Mouse (Mus musculus) forebrain, embryonic 10.5 days (tissue): ENCODE data around the gene S1pr5. TPM values are rescaled to one million over a fixed set of nuclear protein-coding genes. Genes with fewer than 3 reads are reported as not detected.
"Not testable (repeated sequence)": the region's sequence is repeated elsewhere in the genome, so short reads cannot be mapped to it uniquely, and the experiment has no call there.

ENCODE experiments used
- DNase-seq: peaks from one replicate; pipeline ENCODE4 v3.0.0-alpha.2; 2017; ENCODE audit warnings: low spot score; ENCODE audit errors: extremely low spot score
- H3K27ac ChIP-seq: fragments of 300-500 bp; sonication (generic); 2 replicates; pipeline ENCODE4 v1.5.1; 2016; ENCODE audit warnings: mild to moderate bottlenecking
- H3K27me3 ChIP-seq: fragments of 300-500 bp; sonication (generic); 2 replicates; pipeline ENCODE4 v1.6.1; 2016; ENCODE audit warnings: mild to moderate bottlenecking; ENCODE audit not compliant: poor library complexity, severe bottlenecking
- H3K36me3 ChIP-seq: fragments of 300-500 bp; sonication (generic); replicated peaks from 2 replicates; pipeline ENCODE4 v1.6.1; 2016; ENCODE audit warnings: mild to moderate bottlenecking, moderate library complexity
- H3K4me1 ChIP-seq: fragments of 300-500 bp; sonication (generic); 2 replicates; pipeline ENCODE4 v1.6.1; 2016
- H3K4me3 ChIP-seq: fragments of 300-500 bp; sonication (generic); 2 replicates; pipeline ENCODE4 v1.5.1; 2016; ENCODE audit warnings: mild to moderate bottlenecking, moderate library complexity
- H3K9me3 ChIP-seq: fragments of 300-500 bp; sonication (generic); 2 replicates; pipeline ENCODE4 v1.6.1; 2016; ENCODE audit warnings: mild to moderate bottlenecking, moderate library complexity
- WGBS: fragments of 180-500 bp; shearing (Covaris S2); methylation state at CpG from one replicate; pipeline ENCODE4 v1.1.7; 2016; 5-methylcytosine and 5-hydroxymethylcytosine counted together
- polyA plus RNA-seq: library from polyadenylated mRNA; unstranded; fragments of >200 nt; fragmentation: Nextera tagmentation; extraction: Ambion mirVana; gene quantifications from 2 replicates; pipeline ENCODE4 v1.2.1, GENCODE M21; 2016

Gene S1pr5
- polyA plus RNA-seq, 1 experiment from 2014 or later: 0.07 TPM

- no peak for DNase-seq
- Histone ChIP-seq H3K27me3 (no peaks in the 10 kb centered on the region), H3K9me3 (no peaks in the 10 kb centered on the region), H3K4me3 (peak overlapping the region; percentile 92), H3K4me1 (peaks cover 25% of the 10 kb centered on the region), H3K36me3 (peaks cover 30% of the 10 kb centered on the region), H3K27ac (peak overlapping the region; percentile 93)
- 21% methylated on average over 17 of the region's 17 CpGs for WGBS
Observed at GRCm38 (mm10) chr9:21264272-21264999, 16.2 kb upstream of the S1pr5 start.

- Histone ChIP-seq H3K9me3 (no peaks in the 10 kb centered on the region), H3K36me3 (peaks cover 5% of the 10 kb centered on the region)
Observed at GRCm38 (mm10) chr9:21261831-21262230, 13.6 kb upstream of the S1pr5 start.

GRCm38 (mm10) chr9:21260491-21261040 lies 12.3 kb upstream of the S1pr5 start:
- Histone ChIP-seq H3K27ac (no peak overlapping the region), H3K36me3 (no peaks in the 10 kb centered on the region), H3K9me3 (no peaks in the 10 kb centered on the region), H3K4me1 (peaks cover 11% of the 10 kb centered on the region), H3K27me3 (peaks cover 4% of the 10 kb centered on the region; the same call in 1 of the 2 replicates), H3K4me3 (no peak overlapping the region)
- DNase-seq: no peak
- 82% methylated on average over 6 of the region's 6 CpGs for WGBS

More at GRCm38 (mm10) chr9:21261831-21262230, 13.6 kb upstream of the S1pr5 start:
- H3K27me3 ChIP-seq: peaks cover 4% of the 10 kb centered on the region; the same call in 1 of the 2 replicates
- H3K4me1 ChIP-seq: peaks cover 23% of the 10 kb centered on the region
- 74% methylated on average over 2 of the region's 2 CpGs for WGBS
- DNase-seq: no peak
- no peak overlapping the region for H3K4me3 ChIP-seq
- H3K27ac ChIP-seq: no peak overlapping the region

- not testable (repeated sequence) for H3K36me3 ChIP-seq, H3K27ac ChIP-seq, H3K4me3 ChIP-seq, H3K4me1 ChIP-seq, H3K9me3 ChIP-seq, DNase-seq
- WGBS: 84% methylated on average over 4 of the region's 4 CpGs
- H3K27me3 ChIP-seq: peaks cover 23% of the 10 kb centered on the region
Observed at GRCm38 (mm10) chr9:21256349-21256748, 8.1 kb upstream of the S1pr5 start.

DNA sequence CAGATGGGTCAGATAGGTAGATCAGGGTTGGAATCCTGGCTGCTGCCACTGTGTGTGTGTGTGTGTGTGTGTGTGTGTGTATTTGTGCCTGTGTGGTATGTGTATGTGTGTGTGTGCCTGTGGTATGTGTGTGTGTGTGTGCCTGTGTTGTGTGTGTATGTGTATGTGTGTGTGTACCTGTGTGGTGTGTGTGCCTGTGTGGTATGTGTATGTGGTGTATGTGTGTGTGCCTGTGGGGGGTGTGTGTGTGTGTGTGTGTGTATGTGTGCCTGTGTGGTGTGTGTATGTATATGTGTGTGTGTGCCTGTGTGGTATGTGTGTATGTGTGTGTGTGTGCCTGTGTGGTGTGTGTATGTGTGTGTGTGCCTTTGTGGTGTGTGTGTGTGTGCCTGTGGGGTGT lies 6.4 kb upstream of the S1pr5 start:
- H3K27ac ChIP-seq: no peak overlapping the region
- H3K4me1 ChIP-seq: peaks cover 11% of the 10 kb centered on the region
- DNase-seq: no peak
- no peaks in the 10 kb centered on the region for H3K9me3 ChIP-seq
- H3K4me3 ChIP-seq: no peak overlapping the region
- peaks cover 40% of the 10 kb centered on the region for H3K27me3 ChIP-seq
- no peaks in the 10 kb centered on the region for H3K36me3 ChIP-seq

DNA sequence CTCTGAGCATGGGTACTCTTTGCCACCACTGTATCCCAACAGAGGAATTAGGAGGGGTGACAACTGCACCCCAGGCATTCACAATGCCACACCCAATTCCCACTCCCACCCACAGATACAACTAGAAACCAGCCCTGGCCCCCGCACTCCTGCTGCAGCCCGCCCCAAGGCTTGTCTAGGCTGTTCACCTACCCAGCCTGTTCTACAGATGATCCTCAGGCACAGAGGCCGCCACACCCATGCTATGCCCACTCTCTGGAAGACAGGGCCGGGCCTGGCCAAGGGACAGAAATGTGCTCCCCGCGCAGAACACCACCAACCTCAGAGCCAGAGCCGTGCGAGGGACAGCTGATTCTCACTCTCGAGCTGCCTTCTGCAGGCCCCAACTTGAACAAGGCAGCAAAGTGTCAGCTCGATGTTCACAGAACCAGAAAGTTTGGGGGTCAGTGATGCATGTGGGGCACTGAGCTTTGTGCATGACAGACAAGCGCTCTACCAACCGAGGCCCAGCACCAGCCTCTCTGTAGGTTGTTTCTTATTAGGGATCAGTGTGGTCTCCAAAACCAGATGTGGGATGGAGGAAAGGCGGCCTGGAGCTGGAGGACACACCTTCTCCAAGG lies 3.0 kb upstream of the S1pr5 start:
- DNase-seq: no peak
- Histone ChIP-seq H3K9me3 (no peaks in the 10 kb centered on the region), H3K27ac (no peak overlapping the region), H3K4me3 (no peak overlapping the region), H3K27me3 (peaks cover 70% of the 10 kb centered on the region), H3K36me3 (no peaks in the 10 kb centered on the region), H3K4me1 (peaks cover 21% of the 10 kb centered on the region)
- 75% methylated on average over 13 of the region's 13 CpGs for WGBS

DNA sequence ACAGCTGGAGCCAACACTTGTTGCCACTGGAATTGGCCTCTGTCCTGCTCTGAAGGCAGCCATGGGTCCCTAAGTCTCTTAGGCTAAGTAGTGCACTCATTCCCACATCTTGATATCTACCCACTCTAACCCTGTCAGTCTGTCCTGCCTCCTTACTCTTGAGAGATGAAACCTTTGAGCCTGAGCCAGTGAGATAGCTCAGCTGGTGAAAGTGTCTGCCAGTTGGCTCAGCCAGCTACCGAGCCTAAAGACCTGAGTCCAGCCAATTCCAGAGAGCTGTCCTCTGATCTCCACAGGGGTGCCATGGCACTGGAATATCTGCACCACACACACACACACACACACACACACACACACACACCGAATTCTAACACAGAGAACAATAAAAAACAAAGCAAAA lies 2.3 kb upstream of the S1pr5 start:
- Histone ChIP-seq H3K4me3 (no peak overlapping the region), H3K27me3 (peaks cover 77% of the 10 kb centered on the region), H3K36me3 (no peaks in the 10 kb centered on the region), H3K27ac (no peak overlapping the region), H3K4me1 (peaks cover 21% of the 10 kb centered on the region), H3K9me3 (no peaks in the 10 kb centered on the region)
- 70% methylated on average over 2 of the region's 2 CpGs for WGBS
- no peak for DNase-seq

DNA sequence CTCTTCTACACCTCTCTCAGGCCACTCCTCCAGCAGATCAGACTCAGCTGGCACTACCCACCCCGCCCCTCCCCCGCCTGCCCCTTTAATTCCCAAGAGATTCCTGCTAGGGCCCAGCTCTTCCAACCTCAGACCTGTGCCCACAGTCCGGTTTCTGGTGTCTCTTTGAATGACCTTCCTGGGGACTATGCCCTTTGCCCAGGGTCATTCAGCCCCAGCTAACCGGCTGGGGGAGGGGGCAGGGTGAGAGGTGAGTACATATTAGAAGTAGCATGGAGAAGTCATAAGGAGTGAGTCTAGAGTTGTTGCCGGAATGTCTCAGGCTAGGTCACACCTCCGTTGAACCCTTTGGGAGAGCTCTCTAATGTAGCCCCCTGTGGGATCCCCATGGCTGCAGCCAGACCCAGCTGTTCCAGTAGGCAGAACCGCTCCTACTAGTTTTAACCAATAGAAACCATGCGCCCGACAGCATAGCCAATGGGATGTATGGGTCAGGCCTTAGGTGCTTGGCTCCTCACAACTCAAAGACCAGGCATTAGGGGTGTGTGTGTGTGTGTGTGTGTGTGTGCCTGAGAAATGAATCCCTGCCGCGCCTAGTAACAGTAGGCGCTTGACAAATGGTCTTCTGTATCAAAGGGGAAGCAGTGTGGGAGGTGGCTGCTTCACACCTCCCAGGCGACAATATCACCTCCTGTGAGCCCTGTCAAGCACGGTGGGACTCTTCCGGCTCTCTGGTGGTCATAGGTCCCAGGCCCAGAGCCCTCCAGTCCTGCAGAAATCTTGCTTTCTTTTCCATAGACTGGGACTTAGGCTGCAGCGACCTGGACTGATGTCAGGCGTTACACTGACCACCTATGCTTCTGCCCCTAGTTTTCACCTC lies 1.6 kb upstream of the S1pr5 start:
- peaks cover 84% of the 10 kb centered on the region for H3K27me3 ChIP-seq
- peaks cover 26% of the 10 kb centered on the region for H3K4me1 ChIP-seq
- no peaks in the 10 kb centered on the region for H3K9me3 ChIP-seq
- no peaks in the 10 kb centered on the region for H3K36me3 ChIP-seq
- WGBS: 41% methylated on average over 17 of the region's 17 CpGs
- no peak for DNase-seq
- no peak overlapping the region for H3K27ac ChIP-seq
- no peak overlapping the region for H3K4me3 ChIP-seq

DNA sequence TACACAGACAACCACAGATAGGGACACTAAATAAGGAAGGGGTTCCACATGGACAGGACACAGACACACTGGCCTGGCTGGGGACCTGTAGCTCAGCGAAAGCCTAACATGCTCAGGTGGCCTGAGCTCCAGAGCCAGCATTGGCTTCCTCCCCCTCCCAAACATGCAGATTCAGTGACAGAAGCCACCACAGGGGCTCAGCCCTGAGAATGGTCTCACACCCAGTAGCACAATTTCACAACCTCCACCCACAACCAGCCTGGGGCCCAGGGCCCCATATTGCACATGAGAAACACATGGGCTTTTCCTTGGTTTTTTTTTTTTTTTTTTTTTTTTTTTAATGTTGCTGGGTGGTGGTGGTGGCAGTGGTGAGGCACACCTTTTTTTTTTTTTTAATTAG lies 1.9 kb downstream of the S1pr5 start:
- H3K4me3 ChIP-seq: no peak overlapping the region
- WGBS: 60% methylated on average over 1 of the region's 1 CpGs
- peaks cover 6% of the 10 kb centered on the region for H3K9me3 ChIP-seq
- no peaks in the 10 kb centered on the region for H3K36me3 ChIP-seq
- no peak overlapping the region for H3K27ac ChIP-seq
- no peak for DNase-seq
- peaks cover 38% of the 10 kb centered on the region for H3K4me1 ChIP-seq
- H3K27me3 ChIP-seq: peaks cover 100% of the 10 kb centered on the region

DNA sequence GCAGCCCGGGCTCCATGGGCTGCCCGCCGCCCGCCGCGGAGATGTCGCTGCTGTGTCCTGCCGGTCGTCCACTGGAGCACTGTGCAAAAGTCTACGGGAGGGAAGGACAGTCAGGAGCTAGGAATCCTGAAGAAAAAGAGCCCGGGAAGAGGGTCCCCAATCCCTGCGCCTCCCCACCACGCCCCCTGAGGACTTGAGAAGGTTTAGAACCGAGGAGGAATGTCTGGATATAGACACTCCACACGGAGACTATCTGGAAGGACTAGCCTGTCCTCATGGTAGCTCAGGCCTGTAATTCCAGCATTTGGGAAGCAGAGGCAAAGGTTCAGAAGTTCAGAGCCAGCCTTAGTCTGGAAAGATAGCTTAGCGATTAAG lies 3.1 kb downstream of the S1pr5 start:
- DNase-seq: no peak
- peaks cover 6% of the 10 kb centered on the region for H3K9me3 ChIP-seq
- H3K4me3 ChIP-seq: peak overlapping the region; percentile 55
- peak overlapping the region; percentile 30; the same call in 1 of the 2 replicates for H3K27ac ChIP-seq
- 1% methylated on average over 16 of the region's 16 CpGs for WGBS
- H3K27me3 ChIP-seq: peaks cover 100% of the 10 kb centered on the region
- peaks cover 32% of the 10 kb centered on the region for H3K4me1 ChIP-seq
- no peaks in the 10 kb centered on the region for H3K36me3 ChIP-seq

DNA sequence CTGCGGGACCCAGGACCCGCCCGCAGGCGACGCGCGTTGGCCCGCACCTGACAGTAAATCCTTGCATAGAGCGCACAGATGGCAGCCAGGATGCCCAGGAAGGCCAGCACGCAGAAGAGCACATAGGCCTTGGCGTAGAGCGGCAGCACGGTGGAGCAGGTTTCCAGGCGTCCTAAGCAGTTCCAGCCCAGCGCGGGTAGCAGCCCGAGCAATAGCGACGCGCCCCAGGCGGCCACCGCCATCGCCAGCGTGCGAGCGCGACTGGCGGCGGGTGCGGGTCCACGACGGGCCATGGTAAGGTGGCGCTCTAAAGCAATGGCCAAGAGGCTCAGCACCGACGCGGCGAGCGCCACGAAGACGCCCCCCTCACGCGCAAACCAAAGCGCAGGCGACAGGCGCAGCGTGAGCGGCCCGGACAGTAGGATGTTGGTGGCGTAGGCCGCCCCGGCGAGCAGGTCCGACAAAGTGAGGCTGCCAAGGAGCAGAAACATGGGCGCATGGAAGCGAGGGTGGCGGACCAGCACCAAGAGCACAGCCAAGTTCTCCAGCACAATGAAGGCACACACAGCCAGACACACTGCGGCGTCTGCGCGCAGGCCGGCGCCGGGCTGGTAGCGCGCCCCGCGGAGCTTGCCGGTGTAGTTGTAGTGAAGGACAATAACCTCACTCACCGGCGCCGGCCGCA lies 3.7 kb downstream of the S1pr5 start:
- under 1% methylated on average over 72 of the region's 72 CpGs for WGBS

GRCm38 (mm10) chr9:21243826-21244427 lies 4.3 kb downstream of the S1pr5 start:
- WGBS: 4% methylated on average over 42 of the region's 42 CpGs
- Histone ChIP-seq H3K4me3 (peak overlapping the region; percentile 55), H3K36me3 (no peaks in the 10 kb centered on the region), H3K9me3 (peaks cover 7% of the 10 kb centered on the region), H3K27ac (peak overlapping the region; percentile 30; the same call in 1 of the 2 replicates), H3K27me3 (peaks cover 95% of the 10 kb centered on the region), H3K4me1 (peaks cover 33% of the 10 kb centered on the region)
- DNase-seq: no peak

More for the DNA sequence above, 3.7 kb downstream of the S1pr5 start:
- H3K4me1 ChIP-seq: peaks cover 28% of the 10 kb centered on the region
- peak overlapping the region; percentile 55 for H3K4me3 ChIP-seq
- H3K27me3 ChIP-seq: peaks cover 100% of the 10 kb centered on the region
- peak; percentile 55 for DNase-seq
- peak overlapping the region; percentile 30; the same call in 1 of the 2 replicates for H3K27ac ChIP-seq
- no peaks in the 10 kb centered on the region for H3K36me3 ChIP-seq
- H3K9me3 ChIP-seq: peaks cover 6% of the 10 kb centered on the region
